Mouse (Mus musculus): ENCODE measurements around the gene Ttll6.
"Not testable (repeated sequence)": the region's sequence is repeated elsewhere in the genome, so short reads cannot be mapped to it uniquely, and the experiment has no call there.

Gene Ttll6

GRCm38 (mm10) chr11:96133239-96133865, at the start of gene Ttll6:
Gene Ttll6, plus strand, starts transcription at chr11:96133786.
- peak in 1 of 2 experiments; percentile 19 for DNase-seq

- DNase-seq: no peak
Observed at GRCm38 (mm10) chr11:96087981-96088380, 45.6 kb upstream of the Ttll6 start.

- no peak for DNase-seq
Observed at GRCm38 (mm10) chr11:96091073-96091472, 42.5 kb upstream of the Ttll6 start.

- DNase-seq: no peak
Observed at GRCm38 (mm10) chr11:96092674-96093291, 40.8 kb upstream of the Ttll6 start.

GRCm38 (mm10) chr11:96093361-96093760, 40.2 kb upstream of the Ttll6 start:
- DNase-seq: peak in 1 of 2 experiments; percentile 33

GRCm38 (mm10) chr11:96108376-96108775, 25.2 kb upstream of the Ttll6 start:
- no peak for DNase-seq

- DNase-seq: not testable (repeated sequence)
Observed at GRCm38 (mm10) chr11:96110950-96111349, 22.6 kb upstream of the Ttll6 start.

GRCm38 (mm10) chr11:96111751-96112150, 21.8 kb upstream of the Ttll6 start, which contains the start of gene Calcoco2:
Gene Calcoco2, minus strand, starts transcription at chr11:96111964.
- DNase-seq: no peak

GRCm38 (mm10) chr11:96114077-96114476, 19.5 kb upstream of the Ttll6 start:
- DNase-seq: no peak

- DNase-seq: no peak
Observed at GRCm38 (mm10) chr11:96115416-96115815, 18.2 kb upstream of the Ttll6 start.

- DNase-seq: no peak
Observed at GRCm38 (mm10) chr11:96116116-96116515, 17.5 kb upstream of the Ttll6 start.

- not testable (repeated sequence) for DNase-seq
Observed at GRCm38 (mm10) chr11:96116925-96117324, 16.7 kb upstream of the Ttll6 start.

GRCm38 (mm10) chr11:96119401-96119800, 14.2 kb upstream of the Ttll6 start:
- no peak for DNase-seq

GRCm38 (mm10) chr11:96122806-96123205, 10.8 kb upstream of the Ttll6 start:
- DNase-seq: not testable (repeated sequence)

GRCm38 (mm10) chr11:96124052-96124914, 9.3 kb upstream of the Ttll6 start:
- DNase-seq: no peak

- no peak for DNase-seq
Observed at GRCm38 (mm10) chr11:96130606-96131005, 3.0 kb upstream of the Ttll6 start.

- no peak for DNase-seq
Observed at GRCm38 (mm10) chr11:96135847-96136246, 2.3 kb downstream of the Ttll6 start.

GRCm38 (mm10) chr11:96140726-96141175, 7.2 kb downstream of the Ttll6 start:
- DNase-seq: no peak

GRCm38 (mm10) chr11:96143766-96144165, 10.2 kb downstream of the Ttll6 start:
- no peak for DNase-seq

GRCm38 (mm10) chr11:96145622-96146270, 12.2 kb downstream of the Ttll6 start:
- DNase-seq: peak in 1 of 2 experiments; percentile 28

- DNase-seq: no peak
Observed at GRCm38 (mm10) chr11:96147471-96147870, 13.9 kb downstream of the Ttll6 start.

- DNase-seq: no peak
Observed at GRCm38 (mm10) chr11:96164769-96165168, 31.2 kb downstream of the Ttll6 start.

GRCm38 (mm10) chr11:96168125-96168524, 34.5 kb downstream of the Ttll6 start:
- DNase-seq: no peak

All from spleen, adult 18-20 months (tissue).